Mouse (Mus musculus): ENCODE data around the gene Lnp1. TPM values are rescaled to one million over a fixed set of nuclear protein-coding genes. Genes with fewer than 3 reads are reported as not detected.

The Lnp1 gene
- polyA plus RNA-seq, 1 experiment from 2014 or later = not detected

- no peaks in the 10 kb centered on the region for H3K27me3 ChIP-seq
- no peak overlapping the region for H3K9ac ChIP-seq
- H3K4me3 ChIP-seq = no peak overlapping the region
- no peaks in the 10 kb centered on the region for H3K36me3 ChIP-seq
- no peaks in the 10 kb centered on the region for H3K9me3 ChIP-seq
- WGBS = 95% methylated on average over 6 of the region's 6 CpGs
- no peak overlapping the region for H3K4me2 ChIP-seq
- peaks cover 8% of the 10 kb centered on the region; the same call in 1 of the 2 replicates for H3K4me1 ChIP-seq (replicated peaks)
- H3K27ac ChIP-seq (replicated peaks) = no peak overlapping the region
- ATAC-seq (ENCODE audit: low read depth) = no peak
Observed at GRCm38 (mm10) chr16:56884811-56885210, 43.0 kb downstream of the Lnp1 start.

- no peak overlapping the region for H3K9ac ChIP-seq
- no peaks in the 10 kb centered on the region for H3K27me3 ChIP-seq
- 54% methylated on average over 2 of the region's 2 CpGs for WGBS
- H3K4me3 ChIP-seq = no peak overlapping the region
- no peaks in the 10 kb centered on the region for H3K36me3 ChIP-seq
- H3K4me1 ChIP-seq (replicated peaks) = no peaks in the 10 kb centered on the region
- no peak overlapping the region for H3K27ac ChIP-seq (replicated peaks)
- no peaks in the 10 kb centered on the region for H3K9me3 ChIP-seq
- H3K4me2 ChIP-seq = no peak overlapping the region
- no peak for ATAC-seq (ENCODE audit: low read depth)
Observed at GRCm38 (mm10) chr16:56873410-56873809, 54.5 kb downstream of the Lnp1 start.

GRCm38 (mm10) chr16:56870458-56870857 lies 57.4 kb downstream of the Lnp1 start:
- 80% methylated on average over 3 of the region's 3 CpGs for WGBS
- H3K4me1 ChIP-seq (replicated peaks) = no peaks in the 10 kb centered on the region

GRCm38 (mm10) chr16:56868361-56868760 lies 59.5 kb downstream of the Lnp1 start:
- no peaks in the 10 kb centered on the region for H3K9me3 ChIP-seq
- H3K27me3 ChIP-seq = no peaks in the 10 kb centered on the region
- H3K9ac ChIP-seq = no peak overlapping the region
- 79% methylated on average over 5 of the region's 5 CpGs for WGBS
- H3K27ac ChIP-seq (replicated peaks) = no peak overlapping the region
- H3K36me3 ChIP-seq = no peaks in the 10 kb centered on the region
- no peaks in the 10 kb centered on the region for H3K4me1 ChIP-seq (replicated peaks)
- no peak overlapping the region for H3K4me2 ChIP-seq
- ATAC-seq (ENCODE audit: low read depth) = no peak
- no peak overlapping the region for H3K4me3 ChIP-seq

More at GRCm38 (mm10) chr16:56870458-56870857, 57.4 kb downstream of the Lnp1 start:
- H3K9me3 ChIP-seq = no peaks in the 10 kb centered on the region
- H3K4me3 ChIP-seq = no peak overlapping the region
- H3K27ac ChIP-seq (replicated peaks) = no peak overlapping the region
- no peaks in the 10 kb centered on the region for H3K27me3 ChIP-seq
- H3K9ac ChIP-seq = no peak overlapping the region
- H3K4me2 ChIP-seq = no peak overlapping the region
- no peaks in the 10 kb centered on the region for H3K36me3 ChIP-seq
- no peak for ATAC-seq (ENCODE audit: low read depth)

GRCm38 (mm10) chr16:56867591-56867990 lies 60.3 kb downstream of the Lnp1 start:
- Histone ChIP-seq H3K4me3 (no peak overlapping the region), H3K4me2 (no peak overlapping the region), H3K9ac (no peak overlapping the region), H3K4me1 (replicated peaks) (no peaks in the 10 kb centered on the region), H3K36me3 (no peaks in the 10 kb centered on the region), H3K27ac (replicated peaks) (no peak overlapping the region), H3K27me3 (no peaks in the 10 kb centered on the region), H3K9me3 (no peaks in the 10 kb centered on the region)
- WGBS = 80% methylated on average over 4 of the region's 4 CpGs
- no peak for ATAC-seq (ENCODE audit: low read depth)

Other genes starting within 250 kb of the Lnp1 start
- gene Tfg, start 210.6 kb downstream of the Lnp1 start, polyA plus RNA-seq (2015; fragmentation: Nextera tagmentation; extraction: Ambion mirVana) = 164 and 174 TPM in 2 replicates
- not detected in 2 replicates for gene Adgrg7, start 132.2 kb downstream of the Lnp1 start, polyA plus RNA-seq (2015; fragmentation: Nextera tagmentation; extraction: Ambion mirVana)
- gene Tmem45a, start 41.9 kb downstream of the Lnp1 start, polyA plus RNA-seq (2015; fragmentation: Nextera tagmentation; extraction: Ambion mirVana) = 5.1 and 9.9 TPM in 2 replicates
- 0.14 TPM in 1 of 2 replicates, not detected in the other for gene Tmem45a2, start 143.3 kb upstream of the Lnp1 start, polyA plus RNA-seq (2015; fragmentation: Nextera tagmentation; extraction: Ambion mirVana)
- 58.9 and 59.7 TPM in 2 replicates for gene Tomm70a, start 193.6 kb upstream of the Lnp1 start, polyA plus RNA-seq (2015; fragmentation: Nextera tagmentation; extraction: Ambion mirVana)
- gene Nit2, start 239.3 kb upstream of the Lnp1 start, polyA plus RNA-seq (2015; fragmentation: Nextera tagmentation; extraction: Ambion mirVana) = 46.8 and 47.0 TPM in 2 replicates